Mouse (Mus musculus) CH12.LX (cell line): ENCODE data around the gene Tlr2. TPM values are rescaled to one million over a fixed set of nuclear protein-coding genes. Genes with fewer than 3 reads are reported as not detected.

Experiments used
- DNase-seq: peaks from one replicate; pipeline ENCODE4 v3.0.0-alpha.2; 2013; ENCODE audit errors: extremely low read depth
- H3K27ac ChIP-seq: 2 replicates; pipeline ENCODE4 v1.5.1; 2012; ENCODE audit warnings: low read depth, mild to moderate bottlenecking, control low read depth, moderate library complexity; ENCODE audit not compliant: insufficient read depth
- H3K27me3 ChIP-seq: replicated peaks from 2 replicates; pipeline ENCODE3; 2012; ENCODE audit warnings: inconsistent platforms
- H3K36me3 ChIP-seq, 2 experiments: replicated peaks in 1 of 2; 2 replicates each; pipeline versions ENCODE3 to v1.6.1; 2012; ENCODE audit warnings: inconsistent platforms in 1 of 2, low read length in 1 of 2, mild to moderate bottlenecking in 1 of 2, mixed read lengths in 1 of 2, moderate library complexity in 1 of 2; ENCODE audit not compliant: control insufficient read depth in 1 of 2, insufficient read depth in 1 of 2
- H3K4me1 ChIP-seq, 2 experiments: 2 replicates each; pipeline ENCODE4 v1.6.1; 2012; ENCODE audit warnings: inconsistent platforms in 1 of 2, moderate library complexity in 1 of 2; ENCODE audit not compliant: insufficient read depth in 2 of 2, control insufficient read depth in 1 of 2
- H3K4me2 ChIP-seq: 2 replicates; pipeline ENCODE4 v1.6.1; 2012; ENCODE audit warnings: low read depth, mild to moderate bottlenecking, control low read depth; ENCODE audit not compliant: poor library complexity, insufficient read depth, severe bottlenecking
- H3K4me3 ChIP-seq, 3 experiments: fragments of 150-350 bp in 1 of 3; sonication (generic) in 1 of 3; replicated peaks in 1 of 3; 2 replicates each; pipeline versions ENCODE3 to v1.5.1; 2011 to 2012; ENCODE audit warnings: low read depth in 2 of 3, low read length in 2 of 3, mild to moderate bottlenecking in 2 of 3, moderate library complexity in 2 of 3, control low read depth in 1 of 3, improper control_type of control experiment in 1 of 3, inconsistent platforms in 1 of 3, mixed read lengths in 1 of 3; ENCODE audit not compliant: poor library complexity in 1 of 3
- H3K79me2 ChIP-seq: replicated peaks from 2 replicates; pipeline ENCODE4 v1.6.1; 2012; ENCODE audit warnings: mild to moderate bottlenecking, moderate library complexity; ENCODE audit not compliant: control insufficient read depth, poor library complexity, insufficient read depth, severe bottlenecking; ENCODE audit errors: extremely low read depth
- H3K9ac ChIP-seq: 2 replicates; pipeline ENCODE4 v1.6.1; 2012; ENCODE audit warnings: low read depth, mild to moderate bottlenecking, control low read depth, moderate library complexity; ENCODE audit not compliant: insufficient read depth
- H3K9me3 ChIP-seq: replicated peaks from 2 replicates; pipeline ENCODE3; 2012; ENCODE audit warnings: low read length, inconsistent platforms, mixed read lengths
- CHD1 ChIP-seq: IDR thresholded peaks from 2 replicates; pipeline ENCODE4 v1.6.1; 2012; ENCODE audit warnings: low read depth, low read length, improper control_type of control experiment, inconsistent platforms
- E2F4 ChIP-seq: IDR thresholded peaks from 2 replicates; pipeline ENCODE4 v1.6.1; 2011; ENCODE audit warnings: low read depth, low read length, improper control_type of control experiment; ENCODE audit not compliant: insufficient replicate concordance
- GABPA ChIP-seq: IDR thresholded peaks from 2 replicates; pipeline ENCODE4 v1.6.1; 2012; ENCODE audit warnings: low read depth, low read length, improper control_type of control experiment, inconsistent platforms; ENCODE audit not compliant: insufficient replicate concordance
- HCFC1 ChIP-seq: IDR thresholded peaks from 2 replicates; pipeline ENCODE4 v1.6.1; 2012; ENCODE audit warnings: low read depth, mild to moderate bottlenecking, inconsistent platforms, low read length, improper control_type of control experiment
- JUN ChIP-seq: IDR thresholded peaks from 2 replicates; pipeline ENCODE4 v1.6.1; 2011; ENCODE audit warnings: low read depth, mild to moderate bottlenecking, low read length, improper control_type of control experiment, moderate library complexity; ENCODE audit not compliant: insufficient read depth
- KAT2A ChIP-seq: IDR thresholded peaks from 2 replicates; pipeline ENCODE4 v1.6.1; 2012; ENCODE audit warnings: low read length, improper control_type of control experiment, inconsistent platforms; ENCODE audit not compliant: insufficient replicate concordance
- MAX ChIP-seq: IDR thresholded peaks from 2 replicates; pipeline ENCODE4 v1.6.1; 2011; ENCODE audit warnings: low read length, improper control_type of control experiment
- MAZ ChIP-seq: IDR thresholded peaks from 2 replicates; pipeline ENCODE4 v1.6.1; 2012; ENCODE audit warnings: low read depth, mild to moderate bottlenecking, inconsistent platforms, low read length, improper control_type of control experiment, moderate library complexity
- MXI1 ChIP-seq: IDR thresholded peaks from 2 replicates; pipeline ENCODE4 v1.6.1; 2011; ENCODE audit warnings: mild to moderate bottlenecking, low read depth, low read length, improper control_type of control experiment
- NRF1 ChIP-seq: IDR thresholded peaks from 2 replicates; pipeline ENCODE4 v1.6.1; 2014; ENCODE audit warnings: low read depth, mild to moderate bottlenecking, inconsistent platforms, low read length, improper control_type of control experiment, moderate library complexity
- POLR2AphosphoS2 ChIP-seq: IDR thresholded peaks from 2 replicates; pipeline ENCODE4 v1.6.1; 2011; ENCODE audit warnings: low read depth, low read length, improper control_type of control experiment
- RCOR1 ChIP-seq: conservative IDR thresholded peaks from 2 replicates; pipeline ENCODE4 v1.6.1; 2012; ENCODE audit warnings: low read depth, mild to moderate bottlenecking, inconsistent platforms, low read length, improper control_type of control experiment
- SIN3A ChIP-seq: IDR thresholded peaks from 2 replicates; pipeline ENCODE4 v1.6.1; 2012; ENCODE audit warnings: low read length, improper control_type of control experiment, inconsistent platforms
- SMC3 ChIP-seq: IDR thresholded peaks from 2 replicates; pipeline ENCODE4 v1.6.1; 2011; ENCODE audit warnings: low read depth, low read length, improper control_type of control experiment
- TBP ChIP-seq: conservative IDR thresholded peaks from 2 replicates; pipeline ENCODE4 v1.6.1; 2011; ENCODE audit warnings: low read depth, low read length, improper control_type of control experiment
- USF1 ChIP-seq: IDR thresholded peaks from 2 replicates; pipeline ENCODE4 v1.6.1; 2014; ENCODE audit warnings: low read depth, mild to moderate bottlenecking, inconsistent platforms, low read length, improper control_type of control experiment
- USF2 ChIP-seq: conservative IDR thresholded peaks from 2 replicates; pipeline ENCODE4 v1.6.1; 2011; ENCODE audit warnings: low read depth, low read length, improper control_type of control experiment
- ZKSCAN1 ChIP-seq: IDR thresholded peaks from 2 replicates; pipeline ENCODE4 v1.6.1; 2012; ENCODE audit warnings: low read depth, inconsistent platforms, low read length, improper control_type of control experiment, borderline replicate concordance
- ZMIZ1 ChIP-seq: IDR thresholded peaks from 2 replicates; pipeline ENCODE4 v1.6.1; 2012; ENCODE audit warnings: low read depth, mild to moderate bottlenecking, inconsistent platforms, low read length, improper control_type of control experiment
- dilution Hi-C: fragments of 300-500 bp; cut with MboI; formaldehyde crosslinking; loops from 2 replicates; pipeline ENCODE4 v1.14.3; 2020; ENCODE audit warnings: low sequenced_read_pairs; ENCODE audit not compliant: extremely low pct_unique_long_range_greater_than_20kb, extremely low pct_ligation_motif_present
- in situ Hi-C: fragments of 300-500 bp; cut with MboI; formaldehyde crosslinking; loops from 3 replicates; pipeline ENCODE4 v1.14.3; 2019; ENCODE audit warnings: low sequenced_read_pairs, low pct_ligation_motif_present, low pct_unique_long_range_greater_than_20kb, mixed read lengths
- polyA plus RNA-seq: library from polyadenylated mRNA; unstranded; fragments of >175 nt; gene quantifications from 2 replicates; pipeline ENCODE4 v1.2.1, GENCODE M21; 2012; ENCODE audit warnings: low read depth; ENCODE audit not compliant: insufficient read length
- total RNA-seq, 2 experiments: library from RNA; depleted of rRNA; stranded (reverse); fragments of 300-350 nt in 1 of 2; fragments of >200 nt in 1 of 2; gene quantifications; 2 replicates each; pipeline ENCODE4 v1.2.3; 2012 to 2014

Tlr2 gene
- total and polyA plus RNA-seq, 3 experiments: 8.8 to 19.9 (median 19.6) TPM

DNA sequence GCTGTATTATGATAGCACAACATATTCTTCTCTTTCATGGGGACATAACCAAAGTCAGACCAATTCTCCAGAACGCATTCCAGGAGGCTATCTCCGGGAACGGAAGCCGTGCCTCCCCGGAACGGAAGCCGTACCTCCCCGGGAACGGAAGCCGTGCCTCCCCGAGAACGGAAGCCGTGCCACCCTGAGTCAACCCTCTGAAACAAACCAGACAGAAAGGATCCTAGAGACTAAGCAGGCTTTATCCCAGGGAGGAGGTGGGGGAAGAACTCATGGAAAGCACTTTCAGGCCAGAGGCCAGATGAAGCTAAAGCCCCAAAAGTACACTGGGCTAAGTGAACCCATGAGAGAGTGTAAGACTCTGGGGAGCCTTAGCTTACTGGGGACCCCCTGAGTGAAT is 16.1 kb upstream of the Tlr2 start:
- H3K36me3 ChIP-seq: no peaks in the 10 kb centered on the region
- H3K4me1 ChIP-seq: peaks cover 0 to 10% of the 10 kb centered on the region in 2 experiments; a peak in 2 of 4 replicates
- no peak overlapping the region for H3K4me2 ChIP-seq
- no peak overlapping the region for H3K9ac ChIP-seq
- H3K27me3 ChIP-seq: no peaks in the 10 kb centered on the region
- H3K79me2 ChIP-seq: no peaks in the 10 kb centered on the region
- dilution Hi-C loops (no loop called here), in situ Hi-C loops (no loop called here)
- no peaks in the 10 kb centered on the region for H3K9me3 ChIP-seq
- H3K4me3 ChIP-seq: no peak overlapping the region
- TF ChIP-seq MAX (no peak), SIN3A (no peak), TBP (no peak), USF2 (no peak), KAT2A (no peak), SMC3 (no peak), RCOR1 (no peak), E2F4 (no peak), HCFC1 (no peak), GABPA (no peak), JUN (no peak), ZMIZ1 (no peak)
- no peak overlapping the region for H3K27ac ChIP-seq
- DNase-seq: no peak

- in situ Hi-C loops (no loop called here), dilution Hi-C loops (no loop called here)
- Histone ChIP-seq H3K27me3 (no peaks in the 10 kb centered on the region), H3K9ac (no peak overlapping the region), H3K4me3 (no peak overlapping the region), H3K4me2 (no peak overlapping the region), H3K79me2 (no peaks in the 10 kb centered on the region), H3K9me3 (no peaks in the 10 kb centered on the region), H3K36me3 (no peaks in the 10 kb centered on the region), H3K4me1 (peaks cover 0 to 7% of the 10 kb centered on the region in 2 experiments; a peak in 1 of 4 replicates), H3K27ac (no peak overlapping the region)
- TF ChIP-seq MXI1: no peak
- no peak for TF ChIP-seq GABPA
- no peak for TF ChIP-seq MAZ
- TF ChIP-seq TBP: no peak
- no peak for TF ChIP-seq NRF1
- no peak for TF ChIP-seq MAX
- no peak for TF ChIP-seq ZKSCAN1
- no peak for TF ChIP-seq CHD1
- TF ChIP-seq POLR2AphosphoS2: no peak
- no peak for TF ChIP-seq USF1
- no peak for DNase-seq
Measured at GRCm38 (mm10) chr3:83855643-83856042, 14.1 kb upstream of the Tlr2 start.
